Mouse (Mus musculus): ENCODE measurements around the gene Fbln1. TPM values are rescaled to one million over a fixed set of nuclear protein-coding genes. Genes with fewer than 3 reads are reported as not detected.

Fbln1 gene
- polyA plus RNA-seq, 1 experiment from 2014 or later, result 17.1 TPM

- Histone ChIP-seq H3K27ac (ENCODE audit: low read depth, low read length) (no peak overlapping the region), H3K9me3 (ENCODE audit: control insufficient read depth, low read length) (no peaks in the 10 kb centered on the region), H3K4me1 (ENCODE audit: control insufficient read depth, insufficient read depth, low read length) (no peaks in the 10 kb centered on the region), H3K9ac (replicated peaks; ENCODE audit: low read depth, low read length) (no peak overlapping the region), H3K27me3 (ENCODE audit: control insufficient read depth, insufficient read depth, low read length) (no peaks in the 10 kb centered on the region), H3K4me2 (ENCODE audit: low read depth, low read length) (no peak overlapping the region), H3K4me3 (ENCODE audit: low read depth, low read length) (no peak overlapping the region), H3K36me3 (ENCODE audit: control insufficient read depth, insufficient read depth, low read length) (no peaks in the 10 kb centered on the region)
- ATAC-seq (ENCODE audit: low read depth), result no peak
- 97% methylated on average over 6 of the region's 6 CpGs for WGBS
These were observed 46.7 kb downstream of the Fbln1 start for GRCm38 (mm10) chr15:85252476-85252875.

GRCm38 (mm10) chr15:85257775-85258429 lies 52.2 kb downstream of the Fbln1 start:
- Histone ChIP-seq H3K4me1 (ENCODE audit: control insufficient read depth, insufficient read depth, low read length) (no peaks in the 10 kb centered on the region), H3K9ac (replicated peaks; ENCODE audit: low read depth, low read length) (no peak overlapping the region), H3K4me2 (ENCODE audit: low read depth, low read length) (no peak overlapping the region), H3K27me3 (ENCODE audit: control insufficient read depth, insufficient read depth, low read length) (no peaks in the 10 kb centered on the region), H3K4me3 (ENCODE audit: low read depth, low read length) (no peak overlapping the region), H3K36me3 (ENCODE audit: control insufficient read depth, insufficient read depth, low read length) (no peaks in the 10 kb centered on the region), H3K9me3 (ENCODE audit: control insufficient read depth, low read length) (peaks cover 3% of the 10 kb centered on the region; the same call in 1 of the 2 replicates), H3K27ac (ENCODE audit: low read depth, low read length) (no peak overlapping the region)
- WGBS, result 78% methylated on average over 6 of the region's 6 CpGs
- no peak for ATAC-seq (ENCODE audit: low read depth)

DNA sequence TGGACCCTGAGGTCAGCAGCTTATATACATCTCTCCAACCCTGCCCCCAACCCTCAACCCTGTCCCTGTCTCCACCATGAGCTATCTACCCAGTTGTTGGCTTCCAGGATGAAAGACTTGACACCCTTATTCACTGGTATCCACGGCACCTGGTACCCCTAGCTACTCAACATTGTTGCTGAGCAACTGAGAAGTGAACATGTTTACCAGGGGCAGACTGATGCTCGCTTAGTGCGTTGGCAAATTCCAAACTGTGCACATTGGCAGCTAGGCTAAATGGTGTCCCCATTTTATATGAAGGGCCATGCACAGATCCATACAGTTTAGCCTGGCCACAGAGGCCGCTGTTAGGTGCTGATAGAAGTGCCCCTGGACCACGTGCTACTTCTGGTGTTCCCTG lies 57.1 kb downstream of the Fbln1 start:
- Histone ChIP-seq H3K36me3 (ENCODE audit: control insufficient read depth, insufficient read depth, low read length) (no peaks in the 10 kb centered on the region), H3K9ac (replicated peaks; ENCODE audit: low read depth, low read length) (no peak overlapping the region), H3K4me3 (ENCODE audit: low read depth, low read length) (no peak overlapping the region), H3K9me3 (ENCODE audit: control insufficient read depth, low read length) (peaks cover 3% of the 10 kb centered on the region; the same call in 1 of the 2 replicates), H3K4me2 (ENCODE audit: low read depth, low read length) (no peak overlapping the region), H3K4me1 (ENCODE audit: control insufficient read depth, insufficient read depth, low read length) (no peaks in the 10 kb centered on the region), H3K27ac (ENCODE audit: low read depth, low read length) (no peak overlapping the region), H3K27me3 (ENCODE audit: control insufficient read depth, insufficient read depth, low read length) (no peaks in the 10 kb centered on the region)
- no peak for ATAC-seq (ENCODE audit: low read depth)
- 86% methylated on average over 5 of the region's 5 CpGs for WGBS

GRCm38 (mm10) chr15:85266729-85267434 lies 61.1 kb downstream of the Fbln1 start:
- no peaks in the 10 kb centered on the region for H3K9me3 ChIP-seq (ENCODE audit: control insufficient read depth, low read length)
- no peak overlapping the region for H3K4me2 ChIP-seq (ENCODE audit: low read depth, low read length)
- 21% methylated on average over 14 of the region's 14 CpGs for WGBS
- H3K27me3 ChIP-seq (ENCODE audit: control insufficient read depth, insufficient read depth, low read length), result no peaks in the 10 kb centered on the region
- ATAC-seq (ENCODE audit: low read depth), result peak; percentile 54; the same call in 1 of the 2 replicates
- no peak overlapping the region for H3K9ac ChIP-seq (replicated peaks; ENCODE audit: low read depth, low read length)
- H3K4me3 ChIP-seq (ENCODE audit: low read depth, low read length), result no peak overlapping the region
- H3K36me3 ChIP-seq (ENCODE audit: control insufficient read depth, insufficient read depth, low read length), result no peaks in the 10 kb centered on the region
- H3K4me1 ChIP-seq (ENCODE audit: control insufficient read depth, insufficient read depth, low read length), result no peaks in the 10 kb centered on the region
- no peak overlapping the region for H3K27ac ChIP-seq (ENCODE audit: low read depth, low read length)

GRCm38 (mm10) chr15:85267891-85268290 lies 62.1 kb downstream of the Fbln1 start:
- Histone ChIP-seq H3K27ac (ENCODE audit: low read depth, low read length) (no peak overlapping the region), H3K36me3 (ENCODE audit: control insufficient read depth, insufficient read depth, low read length) (no peaks in the 10 kb centered on the region), H3K9ac (replicated peaks; ENCODE audit: low read depth, low read length) (no peak overlapping the region), H3K4me2 (ENCODE audit: low read depth, low read length) (no peak overlapping the region), H3K27me3 (ENCODE audit: control insufficient read depth, insufficient read depth, low read length) (no peaks in the 10 kb centered on the region), H3K9me3 (ENCODE audit: control insufficient read depth, low read length) (no peaks in the 10 kb centered on the region), H3K4me3 (ENCODE audit: low read depth, low read length) (no peak overlapping the region), H3K4me1 (ENCODE audit: control insufficient read depth, insufficient read depth, low read length) (no peaks in the 10 kb centered on the region)
- ATAC-seq (ENCODE audit: low read depth), result no peak
- 83% methylated on average over 19 of the region's 19 CpGs for WGBS

DNA sequence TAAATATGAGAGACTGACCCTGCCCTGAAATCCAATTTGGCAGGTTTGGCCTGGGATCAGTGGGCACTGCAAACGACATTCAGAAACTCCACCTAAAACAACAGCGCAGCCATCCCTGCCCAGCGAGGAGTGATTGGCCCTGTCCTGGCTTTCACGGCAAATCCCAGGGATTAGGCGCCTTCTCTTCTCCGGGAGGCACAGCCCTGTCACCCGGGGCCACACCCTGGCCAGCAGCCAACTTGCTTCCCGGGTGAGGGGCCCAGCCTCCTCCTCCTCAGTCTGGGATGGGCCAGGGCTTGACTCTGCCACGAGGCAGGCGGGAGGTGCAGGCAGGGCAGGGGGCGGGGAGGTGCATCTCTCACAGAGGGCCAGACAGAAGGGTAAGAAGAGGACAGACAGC lies 67.2 kb downstream of the Fbln1 start:
- H3K4me3 ChIP-seq (ENCODE audit: low read depth, low read length), result no peak overlapping the region
- H3K36me3 ChIP-seq (ENCODE audit: control insufficient read depth, insufficient read depth, low read length), result no peaks in the 10 kb centered on the region
- H3K9ac ChIP-seq (replicated peaks; ENCODE audit: low read depth, low read length), result no peak overlapping the region
- H3K4me2 ChIP-seq (ENCODE audit: low read depth, low read length), result no peak overlapping the region
- H3K9me3 ChIP-seq (ENCODE audit: control insufficient read depth, low read length), result no peaks in the 10 kb centered on the region
- ATAC-seq (ENCODE audit: low read depth), result no peak
- H3K27ac ChIP-seq (ENCODE audit: low read depth, low read length), result no peak overlapping the region
- 40% methylated on average over 11 of the region's 11 CpGs for WGBS
- H3K27me3 ChIP-seq (ENCODE audit: control insufficient read depth, insufficient read depth, low read length), result no peaks in the 10 kb centered on the region
- no peaks in the 10 kb centered on the region for H3K4me1 ChIP-seq (ENCODE audit: control insufficient read depth, insufficient read depth, low read length)

- no peaks in the 10 kb centered on the region for H3K9me3 ChIP-seq (ENCODE audit: control insufficient read depth, low read length)
- no peaks in the 10 kb centered on the region for H3K27me3 ChIP-seq (ENCODE audit: control insufficient read depth, insufficient read depth, low read length)
- H3K4me3 ChIP-seq (ENCODE audit: low read depth, low read length), result no peak overlapping the region
- H3K36me3 ChIP-seq (ENCODE audit: control insufficient read depth, insufficient read depth, low read length), result no peaks in the 10 kb centered on the region
- no peak for ATAC-seq (ENCODE audit: low read depth)
- H3K4me1 ChIP-seq (ENCODE audit: control insufficient read depth, insufficient read depth, low read length), result no peaks in the 10 kb centered on the region
- 97% methylated on average over 8 of the region's 8 CpGs for WGBS
- no peak overlapping the region for H3K9ac ChIP-seq (replicated peaks; ENCODE audit: low read depth, low read length)
- no peak overlapping the region for H3K27ac ChIP-seq (ENCODE audit: low read depth, low read length)
- H3K4me2 ChIP-seq (ENCODE audit: low read depth, low read length), result no peak overlapping the region
These were observed 71.5 kb downstream of the Fbln1 start for GRCm38 (mm10) chr15:85277221-85277620.

DNA sequence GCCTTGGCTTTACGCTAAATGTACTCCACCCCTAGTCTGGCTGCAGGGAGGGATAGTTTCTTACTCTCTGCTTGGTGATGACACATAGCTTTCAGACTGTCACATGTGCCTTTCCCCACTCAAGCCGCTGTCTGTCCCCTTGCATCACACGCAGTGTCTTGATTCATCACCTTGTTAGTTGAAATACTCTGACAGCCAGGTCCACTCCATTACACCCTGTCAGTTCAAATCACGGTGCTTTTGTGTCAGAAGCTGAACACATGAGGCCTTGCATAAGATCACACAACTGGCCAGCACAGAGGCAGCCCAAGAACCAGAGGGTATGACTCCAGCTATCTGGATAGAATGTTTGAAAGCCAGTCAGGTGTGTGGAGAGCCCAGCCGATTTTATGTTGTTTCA lies 73.2 kb downstream of the Fbln1 start:
- H3K27me3 ChIP-seq (ENCODE audit: control insufficient read depth, insufficient read depth, low read length), result no peaks in the 10 kb centered on the region
- H3K4me2 ChIP-seq (ENCODE audit: low read depth, low read length), result no peak overlapping the region
- WGBS, result 85% methylated on average over 5 of the region's 5 CpGs
- no peak for ATAC-seq (ENCODE audit: low read depth)
- no peaks in the 10 kb centered on the region for H3K4me1 ChIP-seq (ENCODE audit: control insufficient read depth, insufficient read depth, low read length)
- H3K36me3 ChIP-seq (ENCODE audit: control insufficient read depth, insufficient read depth, low read length), result no peaks in the 10 kb centered on the region
- no peak overlapping the region for H3K27ac ChIP-seq (ENCODE audit: low read depth, low read length)
- no peak overlapping the region for H3K4me3 ChIP-seq (ENCODE audit: low read depth, low read length)
- no peaks in the 10 kb centered on the region for H3K9me3 ChIP-seq (ENCODE audit: control insufficient read depth, low read length)
- no peak overlapping the region for H3K9ac ChIP-seq (replicated peaks; ENCODE audit: low read depth, low read length)

DNA sequence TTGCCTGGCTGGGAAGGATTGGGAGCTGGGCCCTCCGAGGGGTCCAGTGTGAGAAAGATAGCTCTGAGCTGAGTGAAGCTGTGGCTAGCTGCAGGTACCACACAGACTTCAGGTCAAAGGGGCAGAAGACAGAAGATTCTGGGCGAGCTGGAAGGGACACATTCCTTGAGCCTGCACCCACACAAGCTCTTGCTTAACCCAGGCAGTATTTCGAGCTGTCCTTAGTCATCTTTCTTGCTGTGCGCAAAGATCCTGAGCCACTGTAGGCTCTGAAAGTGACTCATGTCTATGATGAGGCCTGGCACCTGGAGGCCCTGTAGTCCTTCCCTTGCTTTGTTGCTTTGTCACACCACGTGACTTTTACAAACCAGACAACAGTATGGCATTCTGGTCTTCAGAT lies 76.3 kb downstream of the Fbln1 start:
- 89% methylated on average over 5 of the region's 5 CpGs for WGBS
- no peak overlapping the region for H3K4me2 ChIP-seq (ENCODE audit: low read depth, low read length)
- H3K27ac ChIP-seq (ENCODE audit: low read depth, low read length), result no peak overlapping the region
- no peak for ATAC-seq (ENCODE audit: low read depth)
- H3K36me3 ChIP-seq (ENCODE audit: control insufficient read depth, insufficient read depth, low read length), result no peaks in the 10 kb centered on the region
- H3K9me3 ChIP-seq (ENCODE audit: control insufficient read depth, low read length), result no peaks in the 10 kb centered on the region
- no peaks in the 10 kb centered on the region for H3K4me1 ChIP-seq (ENCODE audit: control insufficient read depth, insufficient read depth, low read length)
- no peak overlapping the region for H3K4me3 ChIP-seq (ENCODE audit: low read depth, low read length)
- no peak overlapping the region for H3K9ac ChIP-seq (replicated peaks; ENCODE audit: low read depth, low read length)
- no peaks in the 10 kb centered on the region for H3K27me3 ChIP-seq (ENCODE audit: control insufficient read depth, insufficient read depth, low read length)
